Mouse (Mus musculus) C2C12 (cell line): ENCODE results near the gene Samhd1.

Experiments
- CEBPB ChIP-seq: IDR thresholded peaks from one replicate; pipeline ENCODE4 v1.6.1; 2011; ENCODE audit warnings: low read depth, mild to moderate bottlenecking, control low read depth, moderate library complexity
- CTCF ChIP-seq: IDR thresholded peaks from one replicate; pipeline ENCODE4 v1.5.1; 2011; ENCODE audit not compliant: control insufficient read depth, insufficient read depth, insufficient read length
- FOSL1 ChIP-seq: IDR thresholded peaks from one replicate; pipeline ENCODE4 v1.8.0; 2011; ENCODE audit warnings: mild to moderate bottlenecking, low read length; ENCODE audit not compliant: poor library complexity, insufficient read depth, severe bottlenecking
- MAX ChIP-seq: IDR thresholded peaks from one replicate; pipeline ENCODE4 v1.6.1; 2011; ENCODE audit warnings: mild to moderate bottlenecking, control low read depth
- MYOD1 ChIP-seq: IDR thresholded peaks from one replicate; pipeline ENCODE4 v1.6.1; 2011; ENCODE audit warnings: low read depth; ENCODE audit not compliant: control insufficient read depth, insufficient read length
- USF1 ChIP-seq: IDR thresholded peaks from one replicate; pipeline ENCODE4 v1.6.1; 2011; ENCODE audit warnings: low read depth, mild to moderate bottlenecking, control low read depth, moderate library complexity

- no peak for TF ChIP-seq CTCF
- TF ChIP-seq MAX, result no peak
- TF ChIP-seq CEBPB, result no peak
- no peak for TF ChIP-seq MYOD1
- TF ChIP-seq USF1, result no peak
- no peak for TF ChIP-seq FOSL1
Measured at GRCm38 (mm10) chr2:157064978-157065878, 69.8 kb downstream of the Samhd1 start.
